Mouse (Mus musculus) myocyte (in vitro differentiated cells): ENCODE measurements around the gene Utp20.

ENCODE experiments used
- POLR2A ChIP-seq: IDR thresholded peaks from one replicate; pipeline ENCODE4 v1.6.1; 2011; ENCODE audit warnings: low read depth, mild to moderate bottlenecking, control low read depth, moderate library complexity; ENCODE audit not compliant: insufficient read length
- TCF12 ChIP-seq: IDR thresholded peaks from one replicate; pipeline ENCODE4 v1.6.1; 2011; ENCODE audit warnings: mild to moderate bottlenecking, control low read depth; ENCODE audit not compliant: poor library complexity, insufficient read depth, severe bottlenecking

GRCm38 (mm10) chr10:88815256-88815655, 11.3 kb downstream of the Utp20 start:
- TF ChIP-seq TCF12 (no peak), POLR2A (no peak)
